Mouse (Mus musculus) myocyte (in vitro differentiated cells): ENCODE data around the gene Wdr11. TPM values are rescaled to one million over a fixed set of nuclear protein-coding genes. Genes with fewer than 3 reads are reported as not detected.

Source experiments
- H3K27me3 ChIP-seq: one replicate; pipeline ENCODE4 v1.6.1; 2011; ENCODE audit not compliant: control insufficient read depth, insufficient read depth, insufficient read length
- H3K36me3 ChIP-seq: one replicate; pipeline ENCODE4 v1.6.1; 2011; ENCODE audit not compliant: control insufficient read depth, insufficient read depth
- H3K4me2 ChIP-seq: one replicate; pipeline ENCODE4 v1.6.1; 2011; ENCODE audit warnings: low read depth, control low read depth
- H3K4me3 ChIP-seq: one replicate; pipeline ENCODE4 v1.5.1; 2011; ENCODE audit warnings: mild to moderate bottlenecking, control low read depth, moderate library complexity
- H3K79me2 ChIP-seq: one replicate; pipeline ENCODE4 v1.6.1; 2011; ENCODE audit not compliant: control insufficient read depth, insufficient read depth
- H3ac ChIP-seq: one replicate; pipeline ENCODE4 v1.6.1; 2011; ENCODE audit not compliant: control insufficient read depth, insufficient read length
- CEBPB ChIP-seq: IDR thresholded peaks from 2 replicates; pipeline ENCODE4 v1.6.1; 2011; ENCODE audit warnings: mild to moderate bottlenecking, moderate library complexity; ENCODE audit not compliant: poor library complexity, insufficient read depth, severe bottlenecking
- E2F4 ChIP-seq: IDR thresholded peaks from one replicate; pipeline ENCODE4 v1.6.1; 2011; ENCODE audit warnings: mild to moderate bottlenecking, control low read depth, moderate library complexity; ENCODE audit not compliant: insufficient read depth
- MAX ChIP-seq: IDR thresholded peaks from one replicate; pipeline ENCODE4 v1.6.1; 2011; ENCODE audit warnings: low read depth, mild to moderate bottlenecking, control low read depth
- MYOD1 ChIP-seq, 3 experiments: IDR thresholded peaks; one replicate each; pipeline ENCODE4 v1.6.1; 2011; ENCODE audit warnings: control low read depth in 2 of 3, low read depth in 2 of 3, mild to moderate bottlenecking in 2 of 3, moderate library complexity in 1 of 3; ENCODE audit not compliant: insufficient read length in 2 of 3, control insufficient read depth in 1 of 3
- MYOG ChIP-seq, 3 experiments: IDR thresholded peaks; one replicate each; pipeline ENCODE4 v1.6.1; 2011; ENCODE audit warnings: control low read depth in 2 of 3, low read depth in 2 of 3, mild to moderate bottlenecking in 2 of 3; ENCODE audit not compliant: insufficient read length in 2 of 3, control insufficient read depth in 1 of 3, insufficient read depth in 1 of 3
- POLR2A ChIP-seq: IDR thresholded peaks from one replicate; pipeline ENCODE4 v1.6.1; 2011; ENCODE audit warnings: low read depth, mild to moderate bottlenecking, control low read depth, moderate library complexity; ENCODE audit not compliant: insufficient read length
- POLR2AphosphoS2 ChIP-seq: IDR thresholded peaks from one replicate; pipeline ENCODE4 v1.6.1; 2011; ENCODE audit warnings: low read depth, control low read depth; ENCODE audit not compliant: insufficient read length
- REST ChIP-seq: IDR thresholded peaks from one replicate; pipeline ENCODE4 v1.6.1; 2011; ENCODE audit warnings: mild to moderate bottlenecking, control low read depth, moderate library complexity; ENCODE audit not compliant: insufficient read depth, insufficient read length
- SRF ChIP-seq: IDR thresholded peaks from one replicate; pipeline ENCODE4 v1.6.1; 2011; ENCODE audit warnings: low read depth; ENCODE audit not compliant: control insufficient read depth, insufficient read length
- TCF12 ChIP-seq: IDR thresholded peaks from one replicate; pipeline ENCODE4 v1.6.1; 2011; ENCODE audit warnings: mild to moderate bottlenecking, control low read depth; ENCODE audit not compliant: poor library complexity, insufficient read depth, severe bottlenecking
- TCF3 ChIP-seq: IDR thresholded peaks from one replicate; pipeline ENCODE4 v1.6.1; 2011; ENCODE audit warnings: low read depth, control low read depth; ENCODE audit not compliant: insufficient read length
- USF1 ChIP-seq: IDR thresholded peaks from one replicate; pipeline ENCODE4 v1.6.1; 2011; ENCODE audit warnings: low read depth, mild to moderate bottlenecking, control low read depth, moderate library complexity
- polyA plus RNA-seq: library from polyadenylated mRNA; unstranded; fragments of >200 nt; fragmentation: generic; extraction: Trizol; gene quantifications from one replicate; pipeline ENCODE4 v1.2.1, GENCODE M21; 2012; ENCODE audit warnings: missing spikeins

The Wdr11 gene
- polyA plus RNA-seq, 1 experiment: 15.5 TPM

GRCm38 (mm10) chr7:129643290-129643689, 51.6 kb downstream of the Wdr11 start:
- TF ChIP-seq E2F4: no peak
- TF ChIP-seq POLR2AphosphoS2: no peak
- H3K4me3 ChIP-seq: no peak overlapping the region
- H3K36me3 ChIP-seq: no peaks in the 10 kb centered on the region
- no peaks in the 10 kb centered on the region for H3K79me2 ChIP-seq
- no peaks in the 10 kb centered on the region for H3K27me3 ChIP-seq
- H3K4me2 ChIP-seq: no peak overlapping the region
- no peak overlapping the region for H3ac ChIP-seq

DNA sequence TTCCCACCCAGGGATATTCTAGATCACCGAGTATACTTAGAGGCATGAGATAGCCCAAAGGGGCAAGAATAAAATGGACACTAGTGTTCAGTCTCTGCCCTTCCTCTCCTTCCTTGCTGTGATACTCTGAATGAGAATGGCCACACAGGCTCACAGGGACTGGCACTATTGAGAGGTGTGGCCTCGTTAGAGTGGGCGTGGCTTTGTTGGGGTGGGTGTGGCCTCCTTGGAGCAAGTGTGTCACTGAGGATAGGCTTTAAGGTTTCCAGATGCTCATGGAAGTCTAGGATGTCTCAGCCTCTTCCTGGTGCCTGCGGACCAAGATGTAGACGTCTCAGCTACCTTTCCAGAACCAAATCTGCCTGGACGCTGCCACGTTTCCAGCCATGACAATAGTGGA, 56.1 kb downstream of the Wdr11 start:
- no peak for TF ChIP-seq CEBPB
- no peak for TF ChIP-seq TCF3
- TF ChIP-seq REST: no peak
- TF ChIP-seq POLR2A: no peak
- no peak for TF ChIP-seq USF1
- no peak for TF ChIP-seq TCF12
- TF ChIP-seq SRF: no peak
- H3K27me3 ChIP-seq: no peaks in the 10 kb centered on the region
- no peaks in the 10 kb centered on the region for H3K36me3 ChIP-seq
- H3ac ChIP-seq: no peak overlapping the region
- H3K4me2 ChIP-seq: no peak overlapping the region
- H3K4me3 ChIP-seq: no peak overlapping the region
- H3K79me2 ChIP-seq: no peaks in the 10 kb centered on the region

DNA sequence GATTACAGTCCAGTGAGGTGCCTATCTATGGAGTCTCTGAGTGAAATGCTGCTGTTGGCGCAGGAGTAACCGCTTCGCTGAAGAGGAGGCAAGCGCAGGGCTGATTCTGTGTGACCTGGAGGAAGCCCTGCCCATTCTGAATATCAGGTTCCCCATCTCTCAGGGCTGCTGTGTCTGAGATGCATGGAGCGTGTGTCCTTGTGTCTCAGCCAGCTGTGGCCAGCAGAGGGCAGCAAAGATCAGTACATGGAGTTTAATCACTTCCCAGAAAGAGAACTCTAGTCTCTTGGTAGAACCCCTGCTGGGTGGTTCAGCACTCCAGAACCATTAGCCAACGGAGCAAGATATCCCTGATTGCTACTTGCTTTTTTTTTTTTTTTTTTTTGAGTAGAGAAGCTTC, 57.3 kb downstream of the Wdr11 start:
- Histone ChIP-seq H3ac (no peak overlapping the region), H3K4me3 (no peak overlapping the region), H3K36me3 (no peaks in the 10 kb centered on the region), H3K27me3 (no peaks in the 10 kb centered on the region), H3K79me2 (no peaks in the 10 kb centered on the region), H3K4me2 (no peak overlapping the region)
- TF ChIP-seq TCF3 (no peak), MYOD1 (IDR thresholded peaks at IDR 0.05; ENCODE audit: control insufficient read depth in 1 of 3, insufficient read length in 2 of 3, low read depth in 2 of 3) (no peak), CEBPB (no peak), E2F4 (no peak), POLR2AphosphoS2 (no peak), TCF12 (no peak), USF1 (no peak), MAX (no peak), REST (no peak), SRF (no peak), MYOG (IDR thresholded peaks at IDR 0.05; ENCODE audit: control insufficient read depth in 1 of 3, insufficient read depth in 1 of 3, insufficient read length in 2 of 3, low read depth in 2 of 3) (no peak), POLR2A (no peak)

GRCm38 (mm10) chr7:129650717-129651116, 59.1 kb downstream of the Wdr11 start:
- H3K36me3 ChIP-seq: no peaks in the 10 kb centered on the region
- no peak overlapping the region for H3ac ChIP-seq
- no peaks in the 10 kb centered on the region for H3K79me2 ChIP-seq
- H3K4me2 ChIP-seq: no peak overlapping the region
- no peaks in the 10 kb centered on the region for H3K27me3 ChIP-seq
- TF ChIP-seq SRF (no peak), TCF12 (no peak), TCF3 (no peak), USF1 (no peak), MAX (no peak), POLR2AphosphoS2 (no peak), POLR2A (no peak)
- H3K4me3 ChIP-seq: no peak overlapping the region

DNA sequence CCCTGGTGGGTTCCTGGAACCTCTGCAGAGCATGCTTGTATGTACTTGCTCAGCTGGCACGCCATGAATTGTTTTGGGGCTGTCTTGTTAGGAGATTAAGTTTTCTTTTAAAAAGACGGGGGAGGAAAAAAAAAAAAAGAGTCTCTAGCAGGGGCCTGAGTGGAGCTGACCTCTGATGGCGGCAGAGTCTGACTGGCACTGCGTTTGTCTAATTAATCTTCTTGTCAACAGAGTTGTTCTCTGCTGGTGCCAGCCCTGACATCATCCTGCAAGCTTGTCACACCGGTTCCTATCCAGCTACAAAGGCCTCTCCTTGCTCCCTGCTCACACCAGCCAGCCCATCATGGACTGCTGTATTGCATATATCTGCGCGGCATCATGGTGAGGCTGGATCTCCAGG, 60.1 kb downstream of the Wdr11 start:
- H3ac ChIP-seq: no peak overlapping the region
- no peak overlapping the region for H3K4me3 ChIP-seq
- no peaks in the 10 kb centered on the region for H3K36me3 ChIP-seq
- TF ChIP-seq CEBPB (no peak), REST (no peak)
- no peaks in the 10 kb centered on the region for H3K79me2 ChIP-seq
- H3K4me2 ChIP-seq: no peak overlapping the region
- no peaks in the 10 kb centered on the region for H3K27me3 ChIP-seq

GRCm38 (mm10) chr7:129652901-129653460, 61.3 kb downstream of the Wdr11 start:
- Histone ChIP-seq H3K36me3 (no peaks in the 10 kb centered on the region), H3K27me3 (no peaks in the 10 kb centered on the region), H3ac (no peak overlapping the region), H3K4me3 (no peak overlapping the region), H3K4me2 (no peak overlapping the region), H3K79me2 (no peaks in the 10 kb centered on the region)
- TF ChIP-seq REST (no peak), MAX (no peak), MYOD1 (IDR thresholded peaks at IDR 0.05; ENCODE audit: control insufficient read depth in 1 of 3, insufficient read length in 2 of 3, low read depth in 2 of 3) (no peak), CEBPB (no peak), MYOG (IDR thresholded peaks at IDR 0.05; ENCODE audit: control insufficient read depth in 1 of 3, insufficient read depth in 1 of 3, insufficient read length in 2 of 3, low read depth in 2 of 3) (no peak), USF1 (no peak), TCF12 (no peak), SRF (no peak), TCF3 (no peak), POLR2A (no peak)
